23 mouse cellular contexts compared by ENCODE assay signal in genomic region chr11:115872437-115872836, GRCm38 (mm10). TPM values are rescaled to one million over a fixed set of nuclear protein-coding genes. Genes with fewer than 3 reads are reported as not detected.
DNase-seq lines count a peak whose midpoint lies in the region; ATAC-seq and TF ChIP-seq lines count a peak whose summit lies in the region.
"Had no signal": no experiment of that assay in that cellular context is flagged by ENCODE, and none has a peak within 500 bp of the region (broad histone marks: within the 10 kb centered on the region; RNA-seq: fewer than 3 reads in every experiment).

No protein-coding gene starts in this region.

- WGBS in heart, embryonic 10.5 days: 61% methylated on average over 4 of the region's 4 CpGs
- WGBS in heart, embryonic 12.5 days: 74% methylated on average over 4 of the region's 4 CpGs
- 21% methylated on average over 4 of the region's 4 CpGs for WGBS in intestine, postnatal 0 days
- WGBS in liver, embryonic 14.5 days (ENCODE audit: insufficient replicate concordance): 66% methylated on average over 4 of the region's 4 CpGs
- WGBS in midbrain, embryonic 14.5 days: 73% methylated on average over 4 of the region's 4 CpGs

- no peak for DNase-seq in heart, embryonic 10.5 days (ENCODE audit: low spot score)
- no peak for DNase-seq in liver, embryonic 14.5 days (ENCODE audit: low read depth in 3 of 3, low spot score in 3 of 3)
- peak; percentile 71 for DNase-seq in yolk sac, embryonic 10.5 days (ENCODE audit: low spot score)
- no peak for DNase-seq in adrenal gland, adult 18-20 months (ENCODE audit: low spot score in 2 of 2)
- DNase-seq in midbrain, embryonic 14.5 days: no peak
- DNase-seq: adrenal gland, postnatal 36 days; cerebellum, adult 9-10 months; gastrocnemius, postnatal 10 days; kidney, postnatal 36 days; lung, postnatal 14 days; thymus, postnatal 14 days had no signal

- 0 out of 2 replicates have a peak, but pooled peaks cover 3% of the 10 kb centered on the region for H3K27me3 ChIP-seq in heart, embryonic 10.5 days (ENCODE audit: insufficient read depth, poor library complexity, severe bottlenecking)
- H3K27me3 ChIP-seq in heart, embryonic 12.5 days (replicated peaks): 0 out of 2 replicates have a peak, but pooled peaks cover 3% of the 10 kb centered on the region
- H3K27me3 ChIP-seq in intestine, postnatal 0 days (replicated peaks; ENCODE audit: control insufficient read depth, insufficient read depth, low read length): no peaks in the 10 kb centered on the region
- no peaks in the 10 kb centered on the region for H3K27me3 ChIP-seq in liver, embryonic 14.5 days (ENCODE audit: control insufficient read depth, insufficient read depth, low read length)
- H3K27me3 ChIP-seq in midbrain, embryonic 14.5 days (ENCODE audit: control insufficient read depth, insufficient read depth, low read length): no peaks in the 10 kb centered on the region
- H3K27me3 ChIP-seq: embryonic facial prominence, embryonic 15.5 days; forebrain, embryonic 15.5 days; kidney, embryonic 15.5 days; limb, embryonic 15.5 days had no signal

- no peak for ATAC-seq in heart, embryonic 12.5 days (ENCODE audit: insufficient number of reproducible peaks, low FRiP score)
- ATAC-seq in intestine, postnatal 0 days: peak; percentile 31
- ATAC-seq in liver, embryonic 14.5 days (ENCODE audit: insufficient read depth): peak; percentile 32
- no peak for ATAC-seq in midbrain, embryonic 14.5 days (ENCODE audit: low FRiP score, low TSS enrichment)
- ATAC-seq: forebrain, embryonic 15.5 days had no signal

- no peak overlapping the region for H3K9ac ChIP-seq in heart, embryonic 12.5 days
- H3K9ac ChIP-seq in intestine, postnatal 0 days (ENCODE audit: low read depth, low read length): no peak overlapping the region
- no peak overlapping the region for H3K9ac ChIP-seq in liver, embryonic 14.5 days (replicated peaks)
- no peak overlapping the region for H3K9ac ChIP-seq in midbrain, embryonic 14.5 days (replicated peaks; ENCODE audit: low read length)
- H3K9ac ChIP-seq: embryonic facial prominence, embryonic 15.5 days; forebrain, embryonic 15.5 days; hindbrain, embryonic 13.5 days; kidney, embryonic 15.5 days; limb, embryonic 15.5 days had no signal

- no peaks in the 10 kb centered on the region for H3K36me3 ChIP-seq in heart, embryonic 10.5 days
- H3K36me3 ChIP-seq in heart, embryonic 12.5 days: no peaks in the 10 kb centered on the region
- H3K36me3 ChIP-seq in intestine, postnatal 0 days (ENCODE audit: control insufficient read depth, insufficient read depth): no peaks in the 10 kb centered on the region
- no peaks in the 10 kb centered on the region for H3K36me3 ChIP-seq in liver, embryonic 14.5 days (replicated peaks; ENCODE audit: control insufficient read depth, insufficient read depth, low read depth)
- H3K36me3 ChIP-seq in midbrain, embryonic 14.5 days (ENCODE audit: control insufficient read depth, insufficient read depth, low read length): no peaks in the 10 kb centered on the region
- H3K36me3 ChIP-seq: embryonic facial prominence, embryonic 15.5 days; forebrain, embryonic 15.5 days; hindbrain, embryonic 13.5 days; kidney, embryonic 15.5 days; limb, embryonic 15.5 days had no signal

- H3K4me1 ChIP-seq in heart, embryonic 10.5 days: peaks cover 27% of the 10 kb centered on the region
- H3K4me1 ChIP-seq in heart, embryonic 12.5 days (replicated peaks): peaks cover 22% of the 10 kb centered on the region
- no peaks in the 10 kb centered on the region; the same call in 1 of the 2 replicates for H3K4me1 ChIP-seq in intestine, postnatal 0 days (replicated peaks; ENCODE audit: control insufficient read depth, insufficient read depth, low read length)
- peaks cover 6 to 23% of the 10 kb centered on the region in 2 experiments; a peak in 3 of 4 replicates for H3K4me1 ChIP-seq in liver, embryonic 14.5 days (replicated peaks; ENCODE audit: control insufficient read depth in 2 of 2, insufficient read depth in 2 of 2, low read length in 1 of 2)
- no peaks in the 10 kb centered on the region for H3K4me1 ChIP-seq in midbrain, embryonic 14.5 days (ENCODE audit: control insufficient read depth, insufficient read depth, low read length)
- H3K4me1 ChIP-seq: embryonic facial prominence, embryonic 15.5 days; forebrain, embryonic 15.5 days; hindbrain, embryonic 13.5 days; limb, embryonic 15.5 days had no signal

- no peak for TF ChIP-seq EP300 in liver, embryonic 14.5 days (IDR thresholded peaks at IDR 0.05; ENCODE audit: low read depth)

- no peak overlapping the region for H3K4me2 ChIP-seq in heart, embryonic 12.5 days
- H3K4me2 ChIP-seq in intestine, postnatal 0 days (replicated peaks; ENCODE audit: low read depth): no peak overlapping the region; the same call in 1 of the 2 replicates
- H3K4me2 ChIP-seq in liver, embryonic 14.5 days (ENCODE audit: low read depth): no peak overlapping the region
- H3K4me2 ChIP-seq in midbrain, embryonic 14.5 days (ENCODE audit: low read length): no peak overlapping the region
- H3K4me2 ChIP-seq: embryonic facial prominence, embryonic 15.5 days; forebrain, embryonic 15.5 days; hindbrain, embryonic 13.5 days; kidney, embryonic 15.5 days; limb, embryonic 15.5 days; midbrain, embryonic 11.5 days had no signal

- no peak overlapping the region for H3K4me3 ChIP-seq in heart, embryonic 10.5 days
- no peak overlapping the region for H3K4me3 ChIP-seq in heart, embryonic 12.5 days
- H3K4me3 ChIP-seq in intestine, postnatal 0 days (ENCODE audit: low read depth, low read length): no peak overlapping the region
- no peak overlapping the region for H3K4me3 ChIP-seq in liver, embryonic 14.5 days (ENCODE audit: insufficient read depth in 1 of 2, low read depth in 2 of 2, low read length in 2 of 2)
- no peak overlapping the region for H3K4me3 ChIP-seq in midbrain, embryonic 14.5 days (replicated peaks; ENCODE audit: low read depth, low read length)
- H3K4me3 ChIP-seq: embryonic facial prominence, embryonic 15.5 days; forebrain, embryonic 15.5 days; hindbrain, embryonic 13.5 days; kidney, embryonic 15.5 days; limb, embryonic 15.5 days had no signal

- no peaks in the 10 kb centered on the region for H3K9me3 ChIP-seq in heart, embryonic 10.5 days
- no peaks in the 10 kb centered on the region for H3K9me3 ChIP-seq in heart, embryonic 12.5 days (replicated peaks)
- H3K9me3 ChIP-seq in intestine, postnatal 0 days (ENCODE audit: control insufficient read depth): no peaks in the 10 kb centered on the region
- H3K9me3 ChIP-seq in liver, embryonic 14.5 days (ENCODE audit: control insufficient read depth, low read length): no peaks in the 10 kb centered on the region
- H3K9me3 ChIP-seq in midbrain, embryonic 14.5 days (ENCODE audit: control insufficient read depth, low read length): no peaks in the 10 kb centered on the region
- H3K9me3 ChIP-seq: embryonic facial prominence, embryonic 15.5 days; forebrain, embryonic 15.5 days; hindbrain, embryonic 13.5 days; kidney, embryonic 15.5 days; limb, embryonic 15.5 days had no signal

- peak overlapping the region; percentile 8 for H3K27ac ChIP-seq in heart, embryonic 10.5 days
- H3K27ac ChIP-seq in heart, embryonic 12.5 days (ENCODE audit: poor library complexity, severe bottlenecking): no peak overlapping the region
- H3K27ac ChIP-seq in intestine, postnatal 0 days (ENCODE audit: low read depth, low read length): peak overlapping the region; percentile 54; the same call in 1 of the 2 replicates
- no peak overlapping the region for H3K27ac ChIP-seq in liver, embryonic 14.5 days
- H3K27ac ChIP-seq in midbrain, embryonic 14.5 days (replicated peaks; ENCODE audit: low read depth, low read length): no peak overlapping the region
- H3K27ac ChIP-seq: embryonic facial prominence, embryonic 15.5 days; forebrain, embryonic 15.5 days; hindbrain, embryonic 13.5 days; kidney, embryonic 15.5 days; limb, embryonic 15.5 days had no signal

- TF ChIP-seq CTCF in intestine, postnatal 0 days (IDR thresholded peaks at IDR 0.05; ENCODE audit: low read depth): no peak
- TF ChIP-seq CTCF in liver, embryonic 14.5 days (IDR thresholded peaks at IDR 0.05; ENCODE audit: low read depth): no peak

RNA-seq across cellular contexts. Expression of gene Myo15b, which starts 14.2 kb away (rescaled TPM):
- 0.23 and 0.31 TPM in 2 replicates for polyA plus RNA-seq in heart, embryonic 10.5 days (2016; fragmentation: Nextera tagmentation; extraction: Ambion mirVana)
- 0.17 and 0.37 TPM in 2 replicates for polyA plus RNA-seq in heart, embryonic 12.5 days (2016; fragmentation: Nextera tagmentation; extraction: Ambion mirVana)
- polyA plus RNA-seq in intestine, postnatal 0 days (2015; fragmentation: Nextera tagmentation; extraction: Ambion mirVana): 332 and 377 TPM in 2 replicates
- 0.36 and 0.42 TPM in 2 replicates for polyA plus RNA-seq in liver, embryonic 14.5 days (2012; rRNA removed)
- polyA plus RNA-seq in liver, embryonic 14.5 days (2014; fragmentation: Nextera tagmentation; extraction: Ambion mirVana): 0.09 and 0.29 TPM in 2 replicates
- total RNA-seq in adrenal gland, adult 18-20 months (2021): not detected
- 0.15 TPM in 1 of 2 replicates, not detected in the other for polyA plus RNA-seq in midbrain, embryonic 14.5 days (2014; fragmentation: Nextera tagmentation; extraction: Ambion mirVana)
- total RNA-seq: gastrocnemius, postnatal 10 days; neutrophil, adult 5-6 weeks had no signal
- polyA plus RNA-seq: hindbrain, embryonic 13.5 days; midbrain, embryonic 11.5 days had no signal

RNA-seq across cellular contexts. Expression of gene Smim5, which starts 27.3 kb away (rescaled TPM):
- polyA plus RNA-seq in heart, embryonic 10.5 days (2016; fragmentation: Nextera tagmentation; extraction: Ambion mirVana): 13.7 and 17.9 TPM in 2 replicates
- 15.0 and 16.6 TPM in 2 replicates for polyA plus RNA-seq in heart, embryonic 12.5 days (2016; fragmentation: Nextera tagmentation; extraction: Ambion mirVana)
- polyA plus RNA-seq in intestine, postnatal 0 days (2015; fragmentation: Nextera tagmentation; extraction: Ambion mirVana): 1.9 and 3.4 TPM in 2 replicates
- 20.6 and 25.1 TPM in 2 replicates for polyA plus RNA-seq in liver, embryonic 14.5 days (2012; rRNA removed)
- 45.3 and 48.8 TPM in 2 replicates for polyA plus RNA-seq in liver, embryonic 14.5 days (2014; fragmentation: Nextera tagmentation; extraction: Ambion mirVana)
- total RNA-seq in adrenal gland, adult 18-20 months (2021): under 1 TPM in 1 of 2 experiments, not detected in 1; 0.74 TPM
- polyA plus RNA-seq in midbrain, embryonic 14.5 days (2014; fragmentation: Nextera tagmentation; extraction: Ambion mirVana): 0.46 and 1.1 TPM in 2 replicates
- total RNA-seq: left cerebral cortex, postnatal 36 days had no signal
- polyA plus RNA-seq: testis, adult 2 months had no signal

RNA-seq across cellular contexts. Expression of gene Smim6, which starts 39.4 kb away (rescaled TPM):
- 1.6 and 1.7 TPM in 2 replicates for polyA plus RNA-seq in heart, embryonic 10.5 days (2016; fragmentation: Nextera tagmentation; extraction: Ambion mirVana)
- polyA plus RNA-seq in heart, embryonic 12.5 days (2016; fragmentation: Nextera tagmentation; extraction: Ambion mirVana): 0.77 and 1.8 TPM in 2 replicates
- polyA plus RNA-seq in intestine, postnatal 0 days (2015; fragmentation: Nextera tagmentation; extraction: Ambion mirVana): 29.6 and 32.9 TPM in 2 replicates
- polyA plus RNA-seq in liver, embryonic 14.5 days (2012; rRNA removed): 1.5 and 1.8 TPM in 2 replicates
- 2.0 and 2.2 TPM in 2 replicates for polyA plus RNA-seq in liver, embryonic 14.5 days (2014; fragmentation: Nextera tagmentation; extraction: Ambion mirVana)
- not detected for total RNA-seq in adrenal gland, adult 18-20 months (2021)
- 0.22 and 0.31 TPM in 2 replicates for polyA plus RNA-seq in midbrain, embryonic 14.5 days (2014; fragmentation: Nextera tagmentation; extraction: Ambion mirVana)
- total RNA-seq: adrenal gland, postnatal 36 days; gastrocnemius, postnatal 10 days; left cerebral cortex, adult 18-20 months; left cerebral cortex, postnatal 36 days; neutrophil, adult 5-6 weeks had no signal

RNA-seq across cellular contexts. Expression of gene Llgl2, which starts 48.6 kb away (rescaled TPM):
- 35.0 and 40.8 TPM in 2 replicates for polyA plus RNA-seq in heart, embryonic 10.5 days (2016; fragmentation: Nextera tagmentation; extraction: Ambion mirVana)
- polyA plus RNA-seq in heart, embryonic 12.5 days (2016; fragmentation: Nextera tagmentation; extraction: Ambion mirVana): 22.5 and 25.8 TPM in 2 replicates
- polyA plus RNA-seq in intestine, postnatal 0 days (2015; fragmentation: Nextera tagmentation; extraction: Ambion mirVana): 60.5 and 61.8 TPM in 2 replicates
- 9.4 and 10.5 TPM in 2 replicates for polyA plus RNA-seq in liver, embryonic 14.5 days (2012; rRNA removed)
- 7.5 and 9.3 TPM in 2 replicates for polyA plus RNA-seq in liver, embryonic 14.5 days (2014; fragmentation: Nextera tagmentation; extraction: Ambion mirVana)
- total RNA-seq in adrenal gland, adult 18-20 months (2021): 1 to 10 TPM; 5.8 to 8.0 TPM
- polyA plus RNA-seq in midbrain, embryonic 14.5 days (2014; fragmentation: Nextera tagmentation; extraction: Ambion mirVana): 0.55 and 0.63 TPM in 2 replicates

RNA-seq across cellular contexts. Expression of gene Tsen54, which starts 57.9 kb away (rescaled TPM):
- 39.1 and 41.7 TPM in 2 replicates for polyA plus RNA-seq in heart, embryonic 10.5 days (2016; fragmentation: Nextera tagmentation; extraction: Ambion mirVana)
- 23.0 and 29.2 TPM in 2 replicates for polyA plus RNA-seq in heart, embryonic 12.5 days (2016; fragmentation: Nextera tagmentation; extraction: Ambion mirVana)
- polyA plus RNA-seq in intestine, postnatal 0 days (2015; fragmentation: Nextera tagmentation; extraction: Ambion mirVana): 16.7 and 17.0 TPM in 2 replicates
- polyA plus RNA-seq in liver, embryonic 14.5 days (2012; rRNA removed): 12.4 and 12.9 TPM in 2 replicates
- polyA plus RNA-seq in liver, embryonic 14.5 days (2014; fragmentation: Nextera tagmentation; extraction: Ambion mirVana): 9.7 and 12.4 TPM in 2 replicates
- 10 to 100 TPM; 15.5 to 20.3 TPM for total RNA-seq in adrenal gland, adult 18-20 months (2021)
- 17.2 and 20.5 TPM in 2 replicates for polyA plus RNA-seq in midbrain, embryonic 14.5 days (2014; fragmentation: Nextera tagmentation; extraction: Ambion mirVana)

Comparison
In these comparisons a context has a peak if more than half of its experiments do, and no peak if none do; other contexts are left out.
1. H3K27ac ChIP-seq: peak in heart, embryonic 10.5 days (single experiment) and intestine, postnatal 0 days (single experiment); none in heart, embryonic 12.5 days (single experiment), liver, embryonic 14.5 days (single experiment) and midbrain, embryonic 14.5 days (single experiment).
2. ATAC-seq: peak in intestine, postnatal 0 days (single experiment) and liver, embryonic 14.5 days (single experiment); none in heart, embryonic 12.5 days (single experiment) and midbrain, embryonic 14.5 days (single experiment).
3. RNA of gene Myo15b, which starts 14.2 kb away (polyA plus RNA-seq): 332 to 377 TPM in intestine, postnatal 0 days; 0.09 to 0.42 TPM in liver, embryonic 14.5 days, 0.17 to 0.37 TPM in heart, embryonic 12.5 days, 0.23 to 0.31 TPM in heart, embryonic 10.5 days and 0.15 TPM in midbrain, embryonic 14.5 days; every median in the first group is over 100 times any median in the second.